Mouse (Mus musculus): ENCODE data around the gene Thbs2.

GRCm38 (mm10) chr17:14663366-14663765, 30.7 kb downstream of the Thbs2 start:
- TF ChIP-seq POLR2A (IDR thresholded peaks at IDR 0.05; ENCODE audit: low read depth, low read length) (no peak), CTCF (IDR thresholded peaks at IDR 0.05; ENCODE audit: extremely low read depth, insufficient read depth, insufficient read length, insufficient replicate concordance) (no peak)
